Mouse (Mus musculus): ENCODE data around the gene Mocs1. TPM values are rescaled to one million over a fixed set of nuclear protein-coding genes. Genes with fewer than 3 reads are reported as not detected.

Mocs1 gene
- polyA plus RNA-seq (2012; rRNA removed) = 41.4 and 41.5 TPM in 2 replicates

- TF ChIP-seq CTCF (conservative IDR thresholded peaks at IDR 0.05; ENCODE audit: insufficient read depth, insufficient read length, low read depth, low read length) (no peak), POLR2A (IDR thresholded peaks at IDR 0.05; ENCODE audit: low read depth, low read length) (peak; percentile 84)
- peaks cover 28% of the 10 kb centered on the region for H3K4me1 ChIP-seq (ENCODE audit: control insufficient read depth, insufficient read depth, low read length)
- peak; percentile 98 for DNase-seq
- peak within 1 kb of the TSS; percentile 78 for H3K27ac ChIP-seq (ENCODE audit: insufficient read depth, low read depth, low read length)
- peak within 1 kb of the TSS; percentile 87 for H3K4me3 ChIP-seq (ENCODE audit: insufficient read depth, low read depth, low read length)
- under 1% methylated on average over 28 of the region's 28 CpGs for WGBS
- no peaks in the 10 kb centered on the region for H3K36me3 ChIP-seq (ENCODE audit: control insufficient read depth, insufficient read depth, low read length)
- H3K27me3 ChIP-seq (replicated peaks; ENCODE audit: control insufficient read depth, insufficient read depth, low read length) = no peaks in the 10 kb centered on the region
Measured at GRCm38 (mm10) chr17:49428239-49428688, at the start of gene Mocs1. Gene Mocs1, plus strand, starts transcription at chr17:49428362.

- no peak overlapping the region for H3K27ac ChIP-seq (ENCODE audit: insufficient read depth, low read depth, low read length)
- 85% methylated on average over 4 of the region's 4 CpGs for WGBS
- no peaks in the 10 kb centered on the region for H3K27me3 ChIP-seq (replicated peaks; ENCODE audit: control insufficient read depth, insufficient read depth, low read length)
- no peak for DNase-seq
- TF ChIP-seq CTCF (conservative IDR thresholded peaks at IDR 0.05; ENCODE audit: insufficient read depth, insufficient read length, low read depth, low read length) (no peak), POLR2A (IDR thresholded peaks at IDR 0.05; ENCODE audit: low read depth, low read length) (no peak)
- H3K4me1 ChIP-seq (ENCODE audit: control insufficient read depth, insufficient read depth, low read length) = no peaks in the 10 kb centered on the region
- H3K36me3 ChIP-seq (ENCODE audit: control insufficient read depth, insufficient read depth, low read length) = no peaks in the 10 kb centered on the region
- no peak overlapping the region for H3K4me3 ChIP-seq (ENCODE audit: insufficient read depth, low read depth, low read length)
Measured at GRCm38 (mm10) chr17:49379645-49380044, 48.5 kb upstream of the Mocs1 start.

- H3K4me3 ChIP-seq (ENCODE audit: insufficient read depth, low read depth, low read length) = no peak overlapping the region
- DNase-seq = no peak
- H3K36me3 ChIP-seq (ENCODE audit: control insufficient read depth, insufficient read depth, low read length) = no peaks in the 10 kb centered on the region
- WGBS = 52% methylated on average over 6 of the region's 6 CpGs
- H3K4me1 ChIP-seq (ENCODE audit: control insufficient read depth, insufficient read depth, low read length) = no peaks in the 10 kb centered on the region
- H3K27ac ChIP-seq (ENCODE audit: insufficient read depth, low read depth, low read length) = no peak overlapping the region
- H3K27me3 ChIP-seq (replicated peaks; ENCODE audit: control insufficient read depth, insufficient read depth, low read length) = no peaks in the 10 kb centered on the region
- no peak for TF ChIP-seq POLR2A (IDR thresholded peaks at IDR 0.05; ENCODE audit: low read depth, low read length)
- TF ChIP-seq CTCF (conservative IDR thresholded peaks at IDR 0.05; ENCODE audit: insufficient read depth, insufficient read length, low read depth, low read length) = no peak
Measured at GRCm38 (mm10) chr17:49384217-49384943, 43.8 kb upstream of the Mocs1 start.

GRCm38 (mm10) chr17:49387741-49388140, 40.4 kb upstream of the Mocs1 start:
- H3K36me3 ChIP-seq (ENCODE audit: control insufficient read depth, insufficient read depth, low read length) = no peaks in the 10 kb centered on the region
- H3K4me3 ChIP-seq (ENCODE audit: insufficient read depth, low read depth, low read length) = no peak overlapping the region
- TF ChIP-seq CTCF (conservative IDR thresholded peaks at IDR 0.05; ENCODE audit: insufficient read depth, insufficient read length, low read depth, low read length) (no peak), POLR2A (IDR thresholded peaks at IDR 0.05; ENCODE audit: low read depth, low read length) (no peak)
- H3K27me3 ChIP-seq (replicated peaks; ENCODE audit: control insufficient read depth, insufficient read depth, low read length) = no peaks in the 10 kb centered on the region
- H3K27ac ChIP-seq (ENCODE audit: insufficient read depth, low read depth, low read length) = no peak overlapping the region
- 86% methylated on average over 2 of the region's 2 CpGs for WGBS
- no peak for DNase-seq
- no peaks in the 10 kb centered on the region for H3K4me1 ChIP-seq (ENCODE audit: control insufficient read depth, insufficient read depth, low read length)

GRCm38 (mm10) chr17:49392751-49393150, 35.4 kb upstream of the Mocs1 start:
- DNase-seq = no peak
- Histone ChIP-seq H3K4me3 (ENCODE audit: insufficient read depth, low read depth, low read length) (no peak overlapping the region), H3K27me3 (replicated peaks; ENCODE audit: control insufficient read depth, insufficient read depth, low read length) (no peaks in the 10 kb centered on the region), H3K27ac (ENCODE audit: insufficient read depth, low read depth, low read length) (no peak overlapping the region), H3K36me3 (ENCODE audit: control insufficient read depth, insufficient read depth, low read length) (no peaks in the 10 kb centered on the region), H3K4me1 (ENCODE audit: control insufficient read depth, insufficient read depth, low read length) (no peaks in the 10 kb centered on the region)
- no peak for TF ChIP-seq POLR2A (IDR thresholded peaks at IDR 0.05; ENCODE audit: low read depth, low read length)
- TF ChIP-seq CTCF (conservative IDR thresholded peaks at IDR 0.05; ENCODE audit: insufficient read depth, insufficient read length, low read depth, low read length) = no peak
- WGBS = 24% methylated on average over 1 of the region's 1 CpGs

- peak; percentile 6 for DNase-seq
- TF ChIP-seq POLR2A (IDR thresholded peaks at IDR 0.05; ENCODE audit: low read depth, low read length) (no peak), CTCF (conservative IDR thresholded peaks at IDR 0.05; ENCODE audit: insufficient read depth, insufficient read length, low read depth, low read length) (peak; percentile 47)
Measured at GRCm38 (mm10) chr17:49394836-49395235, 33.3 kb upstream of the Mocs1 start.

GRCm38 (mm10) chr17:49399605-49400004, 28.6 kb upstream of the Mocs1 start:
- no peaks in the 10 kb centered on the region for H3K36me3 ChIP-seq (ENCODE audit: control insufficient read depth, insufficient read depth, low read length)
- H3K27ac ChIP-seq (ENCODE audit: insufficient read depth, low read depth, low read length) = no peak overlapping the region
- 73% methylated on average over 4 of the region's 4 CpGs for WGBS
- no peaks in the 10 kb centered on the region for H3K27me3 ChIP-seq (replicated peaks; ENCODE audit: control insufficient read depth, insufficient read depth, low read length)
- DNase-seq = no peak
- H3K4me3 ChIP-seq (ENCODE audit: insufficient read depth, low read depth, low read length) = no peak overlapping the region
- TF ChIP-seq POLR2A (IDR thresholded peaks at IDR 0.05; ENCODE audit: low read depth, low read length) (no peak), CTCF (conservative IDR thresholded peaks at IDR 0.05; ENCODE audit: insufficient read depth, insufficient read length, low read depth, low read length) (no peak)
- no peaks in the 10 kb centered on the region for H3K4me1 ChIP-seq (ENCODE audit: control insufficient read depth, insufficient read depth, low read length)

More at GRCm38 (mm10) chr17:49394836-49395235, 33.3 kb upstream of the Mocs1 start:
- WGBS = 59% methylated on average over 1 of the region's 1 CpGs
- Histone ChIP-seq H3K36me3 (ENCODE audit: control insufficient read depth, insufficient read depth, low read length) (no peaks in the 10 kb centered on the region), H3K4me1 (ENCODE audit: control insufficient read depth, insufficient read depth, low read length) (no peaks in the 10 kb centered on the region), H3K4me3 (ENCODE audit: insufficient read depth, low read depth, low read length) (no peak overlapping the region), H3K27ac (ENCODE audit: insufficient read depth, low read depth, low read length) (no peak overlapping the region), H3K27me3 (replicated peaks; ENCODE audit: control insufficient read depth, insufficient read depth, low read length) (no peaks in the 10 kb centered on the region)

Data from kidney, adult 2 months (tissue).